In the genomic region with DNA sequence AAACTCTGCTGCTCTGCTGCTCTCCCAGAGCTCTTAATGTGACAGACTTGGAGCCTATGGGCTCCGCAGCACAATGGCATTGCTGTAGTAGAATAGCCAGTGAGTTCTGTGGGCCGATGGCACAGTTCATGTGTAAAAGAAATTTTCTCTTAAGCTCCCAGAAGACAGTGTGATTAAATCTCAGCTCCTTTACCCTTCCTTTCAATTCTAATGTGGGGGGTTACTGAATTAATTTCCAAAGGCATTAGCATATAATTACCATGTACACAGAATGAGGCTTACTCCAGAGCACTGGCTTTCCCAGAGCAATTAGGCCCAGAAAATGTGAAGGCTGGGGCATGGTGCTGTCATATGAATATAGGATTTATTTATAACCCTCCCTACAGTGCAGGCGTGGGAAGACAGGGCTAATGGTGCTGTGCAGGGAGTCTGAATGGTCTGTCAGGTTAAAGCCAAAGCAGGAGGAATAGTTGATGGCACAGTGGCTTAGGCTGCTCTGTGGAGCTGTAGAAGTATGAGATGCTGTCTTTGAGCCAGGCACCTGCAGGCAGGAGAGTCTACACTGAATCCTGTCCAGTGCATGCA, we compare ENCODE assay signal across 11 mouse cellular contexts.
DNase-seq lines count a peak whose midpoint lies in the region; ATAC-seq and TF ChIP-seq lines count a peak whose summit lies in the region.
"Had no signal": no experiment of that assay in that cellular context is flagged by ENCODE, and none has a peak within 500 bp of the region (broad histone marks: within the 10 kb centered on the region; RNA-seq: fewer than 3 reads in every experiment).

No protein-coding gene starts in this region.

- DNase-seq in frontal cortex, postnatal 25 days (ENCODE audit: low spot score in 2 of 2) = no peak
- no peak for DNase-seq in forebrain, embryonic 10.5 days (ENCODE audit: extremely low spot score, low spot score)
- peak; percentile 60 for DNase-seq in midbrain, postnatal 0 days (ENCODE audit: low spot score)
- no peak for DNase-seq in spleen, postnatal 36 days (ENCODE audit: low spot score in 2 of 2)
- no peak for DNase-seq in heart, adult 18-20 months
- DNase-seq in adrenal gland, adult 18-20 months (ENCODE audit: low spot score in 2 of 2) = no peak
- DNase-seq: thymus, adult 2 months had no signal

- H3K4me2 ChIP-seq in hindbrain, embryonic 13.5 days = no peak overlapping the region
- H3K4me2 ChIP-seq in midbrain, postnatal 0 days (ENCODE audit: low read depth, low read length, poor library complexity, severe bottlenecking) = no peak overlapping the region
- H3K4me2 ChIP-seq: liver, embryonic 15.5 days had no signal

- peak overlapping the region; percentile 79 for H3K27ac ChIP-seq in forebrain, embryonic 10.5 days
- H3K27ac ChIP-seq in hindbrain, embryonic 13.5 days = peak overlapping the region; percentile 82
- peak overlapping the region; percentile 40 for H3K27ac ChIP-seq in midbrain, postnatal 0 days (ENCODE audit: low read depth, low read length)
- H3K27ac ChIP-seq: liver, embryonic 15.5 days had no signal

- no peaks in the 10 kb centered on the region for H3K36me3 ChIP-seq in forebrain, embryonic 10.5 days (replicated peaks)
- H3K36me3 ChIP-seq in hindbrain, embryonic 13.5 days = no peaks in the 10 kb centered on the region
- H3K36me3 ChIP-seq in midbrain, postnatal 0 days (ENCODE audit: insufficient read depth, low read length) = no peaks in the 10 kb centered on the region
- H3K36me3 ChIP-seq: liver, embryonic 15.5 days had no signal

- H3K9me3 ChIP-seq in forebrain, embryonic 10.5 days = peaks cover 5% of the 10 kb centered on the region; the same call in 1 of the 2 replicates
- H3K9me3 ChIP-seq in hindbrain, embryonic 13.5 days = 0 out of 2 replicates have a peak, but pooled peaks cover 2% of the 10 kb centered on the region
- H3K9me3 ChIP-seq in midbrain, postnatal 0 days (ENCODE audit: low read length) = no peaks in the 10 kb centered on the region
- H3K9me3 ChIP-seq: liver, embryonic 15.5 days had no signal

- H3K9ac ChIP-seq in hindbrain, embryonic 13.5 days = peak overlapping the region; percentile 10; the same call in 1 of the 2 replicates
- H3K9ac ChIP-seq in midbrain, postnatal 0 days (replicated peaks; ENCODE audit: low read length, poor library complexity, severe bottlenecking) = no peak overlapping the region
- H3K9ac ChIP-seq: liver, embryonic 15.5 days had no signal

- 59% methylated on average over 3 of the region's 3 CpGs for WGBS in forebrain, embryonic 10.5 days
- 24% methylated on average over 3 of the region's 3 CpGs for WGBS in hindbrain, embryonic 13.5 days
- 20% methylated on average over 3 of the region's 3 CpGs for WGBS in midbrain, postnatal 0 days

- ATAC-seq in frontal cortex, adult (ENCODE audit: low TSS enrichment) = peak; percentile 58
- peak; percentile 96 for ATAC-seq in hindbrain, embryonic 13.5 days (ENCODE audit: low FRiP score)
- ATAC-seq in midbrain, postnatal 0 days (ENCODE audit: low FRiP score) = peak; percentile 87
- ATAC-seq: intestine, embryonic 16.5 days had no signal

- H3K4me3 ChIP-seq in forebrain, embryonic 10.5 days = no peak overlapping the region; the same call in 1 of the 2 replicates
- H3K4me3 ChIP-seq in hindbrain, embryonic 13.5 days = no peak overlapping the region
- H3K4me3 ChIP-seq in midbrain, postnatal 0 days (ENCODE audit: low read depth, low read length) = no peak overlapping the region
- H3K4me3 ChIP-seq: liver, embryonic 15.5 days had no signal

- H3K4me1 ChIP-seq in forebrain, embryonic 10.5 days = peaks cover 28% of the 10 kb centered on the region
- peaks cover 17% of the 10 kb centered on the region for H3K4me1 ChIP-seq in hindbrain, embryonic 13.5 days (replicated peaks)
- no peaks in the 10 kb centered on the region for H3K4me1 ChIP-seq in midbrain, postnatal 0 days (ENCODE audit: insufficient read depth, low read length)
- H3K4me1 ChIP-seq: liver, embryonic 15.5 days had no signal

- no peak for TF ChIP-seq CTCF in midbrain, postnatal 0 days (IDR thresholded peaks at IDR 0.05)

- no peaks in the 10 kb centered on the region for H3K27me3 ChIP-seq in forebrain, embryonic 10.5 days (ENCODE audit: poor library complexity, severe bottlenecking)
- H3K27me3 ChIP-seq in hindbrain, embryonic 13.5 days = no peaks in the 10 kb centered on the region
- H3K27me3 ChIP-seq in midbrain, postnatal 0 days (ENCODE audit: insufficient read depth, low read length) = no peaks in the 10 kb centered on the region
- H3K27me3 ChIP-seq: liver, embryonic 15.5 days had no signal
